Mouse (Mus musculus): Measurements from ENCODE around the gene Tmem40.

Tmem40 gene

GRCm38 (mm10) chr6:115702901-115703300 is 59.3 kb downstream of the Tmem40 start:
- in situ Hi-C loops (cut with MboI, MseI), result no loop called here

- in situ Hi-C loops (cut with MboI, MseI), result no loop called here
Measured at GRCm38 (mm10) chr6:115701302-115701701, 60.9 kb downstream of the Tmem40 start.

GRCm38 (mm10) chr6:115700778-115701177 is 61.4 kb downstream of the Tmem40 start:
- in situ Hi-C loops (cut with MboI, MseI), result no loop called here

GRCm38 (mm10) chr6:115698699-115699098 is 63.5 kb downstream of the Tmem40 start:
- in situ Hi-C loops (cut with MboI, MseI), result no loop called here

- in situ Hi-C loops (cut with MboI, MseI), result no loop called here
Measured at GRCm38 (mm10) chr6:115697739-115698558, 64.3 kb downstream of the Tmem40 start.

- in situ Hi-C loops (cut with MboI, MseI), result no loop called here
Measured at GRCm38 (mm10) chr6:115696707-115697215, 65.4 kb downstream of the Tmem40 start.

- in situ Hi-C loops (cut with MboI, MseI), result no loop called here
Measured at GRCm38 (mm10) chr6:115695124-115695523, 67.1 kb downstream of the Tmem40 start.

GRCm38 (mm10) chr6:115694441-115694842 is 67.8 kb downstream of the Tmem40 start:
- in situ Hi-C loops (cut with MboI, MseI), result no loop called here

GRCm38 (mm10) chr6:115692963-115693730 is 69.1 kb downstream of the Tmem40 start:
- in situ Hi-C loops (cut with MboI, MseI), result no loop called here

- in situ Hi-C loops (cut with MboI, MseI), result no loop called here
Measured at GRCm38 (mm10) chr6:115692163-115692950, 69.9 kb downstream of the Tmem40 start.

GRCm38 (mm10) chr6:115690105-115690504 is 72.1 kb downstream of the Tmem40 start:
- in situ Hi-C loops (cut with MboI, MseI), result no loop called here

- in situ Hi-C loops (cut with MboI, MseI), result no loop called here
Measured at GRCm38 (mm10) chr6:115688589-115688988, 73.6 kb downstream of the Tmem40 start.

- in situ Hi-C loops (cut with MboI, MseI), result no loop called here
Measured at GRCm38 (mm10) chr6:115687753-115688152, 74.5 kb downstream of the Tmem40 start.

- in situ Hi-C loops (cut with MboI, MseI), result no loop called here
Measured at GRCm38 (mm10) chr6:115684851-115685646, 77.2 kb downstream of the Tmem40 start.

- in situ Hi-C loops (cut with MboI, MseI), result no loop called here
Measured at GRCm38 (mm10) chr6:115684271-115684670, 77.9 kb downstream of the Tmem40 start.

GRCm38 (mm10) chr6:115681066-115681465 is 81.1 kb downstream of the Tmem40 start:
- in situ Hi-C loops (cut with MboI, MseI), result no loop called here

Data from T-helper 17 cell (primary cell).